Mouse (Mus musculus) ZHBTc4 (cell line): ENCODE measurements at regions not wholly inside any gene's neighbourhood (a gene's known extent, or its start where the extent isn't known, plus 50 kb on each side); places are given as distances from the start of the nearest gene placed in this dataset.

Experiments used
- DNase-seq: peaks from one replicate; pipeline ENCODE4 v3.0.0-alpha.2; 2011; ENCODE audit warnings: low read depth, low spot score

DNA sequence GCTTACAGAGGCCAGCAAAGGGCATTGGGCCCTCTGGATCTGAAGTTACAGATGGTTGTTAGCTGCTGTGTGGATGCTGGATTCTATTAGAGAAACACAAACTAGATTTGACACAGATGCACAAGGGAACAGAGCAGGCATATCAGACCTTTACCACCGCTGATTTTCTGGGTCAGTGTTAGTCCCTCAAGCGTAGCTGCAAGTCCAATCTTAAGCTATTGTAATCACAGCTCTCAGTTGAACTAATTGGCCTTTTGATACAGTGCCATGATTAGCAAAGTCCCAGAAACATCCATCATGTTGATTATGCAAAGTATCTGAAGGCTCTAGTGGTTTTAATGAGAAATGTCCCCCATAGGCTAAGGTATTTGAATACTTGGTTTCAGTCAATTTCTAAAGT lies 54.2 kb upstream of the Plppr5 start:
- no peak for DNase-seq

DNA sequence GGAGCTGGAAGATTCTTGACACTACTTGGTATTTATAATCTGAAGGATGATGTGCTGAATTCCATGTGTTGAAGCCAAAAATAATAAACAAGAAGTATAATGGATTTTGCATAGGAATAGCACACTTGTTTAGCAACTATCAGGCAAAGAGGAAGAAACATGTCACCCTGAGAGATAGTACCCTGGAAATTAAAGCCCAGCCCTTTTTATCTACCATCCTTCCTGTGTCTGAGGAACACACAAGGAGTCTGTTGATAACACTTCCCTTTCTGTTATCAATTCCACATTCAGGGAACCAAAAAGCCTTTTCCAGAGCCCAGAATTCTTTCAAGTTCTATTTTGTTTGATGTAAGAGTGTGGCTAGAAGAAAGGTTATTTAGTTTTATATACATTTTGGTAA lies 66.5 kb upstream of the Plppr5 start:
- no peak for DNase-seq

DNA sequence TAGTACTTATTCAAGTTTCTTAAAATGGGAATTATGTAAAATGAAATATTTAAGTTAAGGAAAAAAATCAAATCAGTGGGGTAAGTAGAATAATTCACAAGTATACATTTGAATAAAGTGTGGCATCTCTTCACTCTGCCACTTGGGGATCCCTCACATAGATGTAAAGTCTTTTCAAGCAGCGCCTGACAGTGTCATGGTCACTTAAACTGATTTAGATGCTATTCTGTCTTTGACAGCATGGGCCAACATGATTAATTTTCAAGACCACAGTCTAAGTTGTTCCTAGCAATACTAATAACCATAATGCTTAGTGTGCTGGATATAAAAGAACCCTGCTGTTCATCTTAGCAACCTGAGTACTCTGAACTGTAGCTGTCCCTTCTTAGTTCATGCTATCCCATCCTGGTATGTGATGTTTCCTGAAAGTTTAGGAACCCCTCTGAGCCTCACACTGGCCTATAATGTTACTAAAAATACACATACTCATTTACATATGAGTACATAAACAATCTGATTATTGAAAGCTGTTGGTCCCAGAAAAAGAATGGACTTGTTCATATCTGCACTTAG lies 68.4 kb upstream of the Plppr5 start:
- DNase-seq = no peak

DNA sequence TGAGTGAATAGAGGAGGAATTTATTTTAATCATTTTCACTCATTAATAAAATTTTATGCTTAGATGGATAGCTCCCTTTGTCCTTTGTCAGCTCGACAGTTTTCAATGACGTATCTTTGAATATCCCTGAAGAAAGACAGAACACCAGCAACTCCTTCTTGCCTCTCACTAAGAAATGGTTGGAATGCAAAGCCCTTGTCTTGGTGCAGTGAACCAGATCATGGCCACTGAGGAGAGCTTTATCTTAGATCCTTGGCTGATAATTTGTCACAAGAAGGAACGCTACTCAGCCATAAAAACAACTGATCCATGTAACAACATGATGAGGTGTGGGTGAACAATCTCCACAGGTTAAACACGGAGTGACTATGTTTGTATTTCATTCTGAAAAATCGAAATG lies 73.5 kb upstream of the Plppr5 start:
- DNase-seq = no peak

DNA sequence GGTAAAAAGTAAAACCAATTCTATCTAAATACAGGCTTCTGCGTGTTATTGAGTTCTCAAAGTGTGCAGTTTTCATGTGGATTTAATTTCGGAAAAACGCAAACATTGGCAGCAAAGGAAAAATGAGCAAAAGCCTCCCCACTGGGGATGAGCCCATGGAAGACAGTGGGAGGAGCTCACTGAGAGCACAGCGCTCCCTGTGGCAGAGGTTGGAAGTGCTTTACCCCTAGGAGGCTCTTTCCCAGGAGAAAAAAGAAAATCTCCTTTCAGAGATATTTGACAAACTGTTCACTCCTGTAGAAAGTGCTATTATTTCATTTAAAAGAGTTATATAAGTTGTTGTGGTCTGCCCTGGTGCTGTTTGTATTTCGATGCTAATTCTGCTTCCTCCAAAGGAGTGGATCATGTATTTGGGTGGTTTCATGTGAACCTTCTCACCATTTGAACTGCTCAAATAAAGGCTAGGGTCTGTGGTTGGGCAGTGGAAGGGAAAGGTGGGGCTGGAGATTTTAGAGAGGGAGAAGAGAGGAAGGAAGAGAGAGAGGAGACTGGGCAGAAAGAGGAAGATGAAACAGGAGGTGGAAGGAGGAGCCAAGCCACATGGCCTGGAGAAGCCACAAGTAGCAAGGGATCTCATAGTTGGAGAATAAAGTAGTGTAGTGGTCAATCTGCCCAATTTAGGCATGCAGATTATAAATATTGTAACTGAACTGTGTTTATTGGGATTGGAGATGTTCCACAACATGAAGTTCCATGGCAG lies 76.3 kb upstream of the Plppr5 start:
- peak; percentile 44 for DNase-seq

DNA sequence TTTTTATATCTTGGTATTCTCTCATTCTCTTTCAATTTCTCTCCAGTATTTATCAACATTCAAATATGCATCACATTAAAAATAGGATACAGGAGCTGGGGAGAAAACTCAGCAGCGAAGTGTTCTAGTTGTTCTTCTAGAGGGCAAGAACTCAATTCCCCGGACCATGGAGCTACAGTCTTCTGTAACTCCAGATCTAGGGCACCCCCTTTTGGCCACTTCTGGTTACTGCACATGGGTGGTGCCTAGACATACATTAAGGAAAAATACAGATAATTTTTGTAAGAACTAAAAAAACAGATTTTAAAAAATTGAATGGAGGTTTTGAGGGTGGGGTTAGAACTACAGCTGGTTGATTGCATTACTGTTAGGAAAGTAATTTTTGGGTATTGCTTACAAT lies 80.5 kb upstream of the Plppr5 start:
- DNase-seq = peak; percentile 68

DNA sequence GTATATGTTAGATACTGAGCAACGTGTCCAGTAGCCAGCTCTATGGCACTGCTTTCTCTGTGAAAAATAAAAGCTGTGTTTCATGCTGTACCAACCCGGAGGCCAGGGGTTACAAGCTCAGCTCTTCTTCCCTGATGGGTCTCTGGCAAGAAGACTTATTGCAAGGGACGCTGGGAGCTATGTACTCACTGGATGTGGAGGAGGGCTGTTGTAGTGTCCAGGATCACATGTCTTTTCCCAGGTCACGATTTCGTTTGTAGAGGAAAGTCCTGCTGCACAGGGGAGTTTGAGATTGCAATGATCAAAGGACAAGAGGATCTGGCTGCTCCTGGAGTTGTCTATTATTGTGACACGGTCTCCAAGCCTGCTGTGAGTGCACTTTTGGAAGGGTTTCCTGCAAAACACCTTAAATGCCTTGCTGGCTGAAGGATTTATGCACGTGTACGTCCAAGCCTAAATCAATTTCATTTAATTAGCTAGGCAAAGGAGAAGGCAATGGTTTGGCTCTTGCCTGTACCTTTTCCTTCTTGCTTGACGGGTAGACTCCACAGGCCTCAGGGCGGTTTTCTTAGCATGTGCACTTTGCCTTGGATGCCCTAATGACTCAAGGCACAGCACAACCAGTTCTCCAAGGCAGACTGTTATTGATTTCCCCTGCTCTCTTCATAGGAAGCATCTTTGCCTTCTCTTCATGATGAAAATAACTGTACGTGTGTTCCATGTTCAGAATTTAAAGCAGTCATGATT lies 87.2 kb upstream of the Plppr5 start:
- no peak for DNase-seq

DNA sequence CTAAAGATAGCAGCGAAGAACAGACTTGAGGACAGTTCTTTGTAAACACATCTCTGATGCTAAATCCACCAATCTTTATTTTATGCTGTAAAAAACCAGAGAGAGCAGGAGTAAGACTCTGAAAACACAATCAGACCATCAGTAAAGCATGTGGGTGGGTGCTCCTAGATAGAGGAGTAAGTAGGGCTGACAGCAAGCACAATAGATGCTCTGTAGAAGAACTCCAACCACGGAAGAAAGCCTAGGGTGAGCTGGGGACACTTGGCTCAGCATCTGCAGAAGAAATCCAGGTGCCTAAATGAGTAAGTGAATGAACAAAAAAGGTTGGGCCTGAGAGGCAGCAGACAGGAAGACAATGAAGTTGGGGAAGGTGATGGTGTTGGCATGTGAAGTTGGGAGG lies 88.3 kb upstream of the Plppr5 start:
- no peak for DNase-seq

DNA sequence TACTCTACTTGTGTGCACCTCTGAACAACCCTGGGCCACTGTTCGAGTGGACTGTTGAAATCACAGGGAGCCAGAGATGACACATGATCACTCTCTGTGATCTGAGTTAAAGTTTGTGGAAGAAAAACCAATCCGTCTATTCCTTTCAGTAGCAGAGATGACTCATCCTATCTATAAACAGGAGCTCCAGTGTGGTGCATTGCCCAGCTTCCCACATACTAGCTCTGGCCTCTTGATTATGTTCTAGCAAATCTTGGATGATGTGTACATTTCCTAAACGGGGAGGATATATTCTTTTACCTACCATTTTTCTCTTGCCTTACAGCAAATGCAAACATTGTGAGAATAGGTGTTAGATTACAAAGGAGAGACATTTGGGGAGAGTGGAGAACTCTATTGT lies 94.5 kb upstream of the Plppr5 start:
- DNase-seq = no peak

DNA sequence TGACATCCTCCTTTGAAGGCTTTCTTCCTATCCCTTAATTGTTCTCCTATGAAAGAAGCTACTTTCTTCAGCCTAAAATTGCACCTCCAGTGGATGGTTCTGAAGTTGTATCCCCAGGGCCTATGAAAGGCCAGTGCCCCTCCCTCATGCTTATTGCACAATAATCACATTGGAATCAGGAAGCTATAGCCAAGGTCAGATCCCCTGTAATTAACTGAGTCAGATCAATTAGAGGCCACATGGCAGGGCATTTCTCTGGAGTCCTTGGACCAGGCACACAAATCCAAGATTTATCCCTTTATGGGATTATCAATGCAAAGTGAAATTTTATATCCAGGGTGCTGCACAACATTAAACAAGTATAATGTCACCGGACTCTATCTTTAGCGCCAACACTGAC lies 98.8 kb upstream of the Plppr4 start:
- no peak for DNase-seq

DNA sequence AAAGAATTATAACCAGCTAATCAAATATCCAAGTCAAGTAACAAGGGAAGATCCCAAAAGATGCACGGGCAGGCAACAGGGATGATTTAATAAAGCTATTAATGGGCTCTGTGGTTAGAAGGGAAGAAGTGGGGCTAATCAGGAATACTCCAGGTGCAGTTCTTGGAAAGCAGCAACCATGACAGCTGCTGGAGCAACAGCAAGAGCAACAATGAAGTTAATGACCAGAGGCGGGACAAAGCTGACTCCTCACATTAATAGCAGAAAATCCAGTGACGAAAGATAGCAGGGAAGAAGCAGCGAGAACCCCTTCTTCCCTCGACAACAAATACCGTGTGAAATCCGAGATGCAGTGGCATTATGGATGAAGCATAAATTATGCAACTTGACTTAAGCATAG lies 89.9 kb upstream of the Plppr4 start:
- no peak for DNase-seq

DNA sequence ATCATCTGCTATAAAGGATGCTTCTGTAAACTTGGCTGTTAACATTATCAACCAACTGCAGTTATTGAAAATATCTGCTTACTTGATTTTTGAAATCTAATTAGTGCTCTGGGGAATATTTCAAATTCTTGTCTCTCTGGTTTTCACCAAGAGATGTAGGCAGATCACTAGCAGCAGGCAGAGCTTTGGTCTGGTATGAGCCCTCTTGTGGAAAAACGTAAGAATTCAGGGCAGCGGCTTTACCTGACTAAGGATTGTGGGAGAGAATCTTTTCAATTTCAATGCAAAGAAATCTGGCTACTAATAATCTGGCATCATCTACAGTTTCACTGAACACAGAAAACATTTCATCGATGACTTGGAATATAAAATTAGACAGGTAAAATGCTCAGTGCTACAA lies 81.2 kb upstream of the Plppr4 start:
- DNase-seq = no peak

DNA sequence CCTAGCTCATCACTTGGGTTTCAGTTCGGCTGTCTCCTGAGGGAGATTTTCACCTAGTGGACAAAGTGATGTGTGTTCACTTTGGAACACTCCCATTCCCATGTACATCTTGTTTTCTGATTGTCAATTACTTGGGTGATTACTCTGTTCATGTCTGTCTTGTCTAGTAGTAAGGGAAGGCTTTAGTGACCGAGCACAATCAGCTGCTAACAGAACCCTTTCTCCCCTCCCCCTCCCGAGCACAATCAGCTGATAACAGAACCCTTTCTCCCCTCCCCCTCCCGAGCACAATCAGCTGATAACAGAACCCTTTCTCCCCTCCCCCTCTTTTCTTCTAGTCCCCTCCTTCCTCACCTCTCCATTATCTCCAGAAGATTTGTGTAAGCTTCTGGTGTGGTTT lies 79.6 kb upstream of the Plppr4 start:
- DNase-seq = no peak

DNA sequence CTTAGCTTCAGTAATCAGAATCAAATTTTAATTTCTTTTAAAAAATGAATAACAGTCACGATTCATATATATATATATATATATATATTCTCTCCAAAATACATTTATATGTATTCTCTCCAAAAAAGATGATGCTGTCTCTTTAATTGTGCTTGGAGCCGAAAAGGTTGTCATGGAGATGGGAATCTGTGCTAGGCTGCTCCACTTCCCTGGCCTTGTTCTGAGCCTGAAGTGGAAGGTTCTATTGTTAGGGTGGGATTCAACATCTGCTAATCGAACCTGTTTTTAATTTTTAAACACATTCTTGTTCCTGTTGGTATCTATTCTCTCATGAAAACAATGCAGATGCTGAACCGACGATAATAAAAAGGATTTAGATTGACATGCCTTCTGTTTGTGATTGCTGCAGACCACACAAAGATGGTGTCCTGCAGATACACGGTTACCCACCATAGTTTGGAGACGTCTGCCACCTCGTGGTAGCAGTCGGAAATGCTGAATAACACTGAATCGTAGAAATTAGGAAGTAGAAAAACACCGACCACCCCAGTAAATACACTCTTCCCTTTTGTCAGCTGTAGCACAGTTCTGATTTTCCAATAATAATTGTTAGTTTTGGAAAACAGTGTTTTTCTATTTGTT lies 77.9 kb upstream of the Plppr4 start:
- peak; percentile 77 for DNase-seq

DNA sequence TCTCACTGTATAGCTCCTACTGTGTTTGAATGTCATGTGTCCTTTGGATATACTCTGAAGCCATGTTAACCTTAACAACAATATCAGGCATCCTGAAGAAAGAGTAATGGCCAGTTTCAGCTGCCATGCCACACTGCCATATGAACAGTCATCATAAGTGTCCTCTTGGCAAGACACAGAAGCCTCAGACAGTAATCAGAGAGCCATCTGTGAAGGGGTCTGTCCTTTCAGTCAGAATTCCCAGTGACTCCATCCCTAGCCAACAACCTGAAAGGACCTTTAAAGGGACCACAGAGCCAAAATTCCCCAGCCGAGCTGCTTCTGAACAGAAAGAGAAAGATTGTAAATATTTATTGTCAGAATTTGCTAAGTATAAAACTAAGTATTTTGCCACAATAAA lies 63.9 kb upstream of the Plppr4 start:
- DNase-seq = no peak

DNA sequence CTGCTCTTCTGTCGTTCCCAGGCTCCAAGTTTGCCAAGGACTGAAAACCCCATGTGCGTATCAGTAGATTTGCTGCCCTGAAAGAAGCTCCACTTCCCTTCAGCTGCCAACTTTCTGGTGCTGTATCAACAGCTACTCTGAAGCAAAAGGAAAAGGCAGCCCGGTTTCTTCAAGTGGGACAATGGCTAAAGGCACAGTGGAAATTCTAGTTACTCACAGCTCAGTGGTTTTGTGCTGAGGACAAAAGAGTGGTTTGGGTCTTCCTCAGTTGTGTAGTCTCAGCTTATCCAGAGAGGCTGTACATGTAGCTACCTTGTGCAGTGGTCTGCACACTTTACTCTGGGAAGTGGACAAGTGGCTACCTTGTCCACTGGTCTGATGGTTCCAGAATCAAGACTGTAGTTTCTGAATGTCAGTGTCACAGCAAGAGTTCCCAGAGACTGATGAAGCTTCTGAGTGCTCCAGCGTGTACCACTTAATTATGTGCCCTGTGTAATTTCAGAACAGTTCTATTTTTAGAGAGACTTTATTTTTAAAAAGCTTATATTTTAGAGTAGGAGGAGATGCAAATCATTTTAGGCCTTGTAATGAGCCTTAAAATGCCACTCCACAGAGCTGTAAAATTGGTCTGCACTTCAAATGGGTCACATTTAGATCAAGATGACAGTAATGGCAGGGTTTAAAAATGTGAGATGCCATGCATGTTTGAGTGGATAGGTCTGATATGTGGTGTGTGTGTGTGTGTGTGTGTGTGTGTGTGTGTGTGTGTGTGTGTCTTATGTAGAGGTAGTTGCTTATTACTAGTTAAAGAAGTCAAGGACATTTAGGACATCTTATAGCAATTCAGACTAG lies 52.4 kb upstream of the Plppr4 start:
- DNase-seq = no peak
